Mouse (Mus musculus): ENCODE measurements around the gene Snd1. TPM values are rescaled to one million over a fixed set of nuclear protein-coding genes. Genes with fewer than 3 reads are reported as not detected.

The Snd1 gene
- polyA plus RNA-seq, 1 experiment from 2014 or later, result 39.4 TPM

- Histone ChIP-seq H3K27me3 (replicated peaks; ENCODE audit: control insufficient read depth, insufficient read depth, low read length) (no peaks in the 10 kb centered on the region), H3K4me2 (replicated peaks; ENCODE audit: low read depth) (no peak overlapping the region), H3K9me3 (ENCODE audit: control insufficient read depth) (no peaks in the 10 kb centered on the region), H3K4me1 (replicated peaks; ENCODE audit: control insufficient read depth, insufficient read depth, low read length) (no peaks in the 10 kb centered on the region), H3K9ac (ENCODE audit: low read depth, low read length) (no peak overlapping the region), H3K27ac (ENCODE audit: low read depth, low read length) (no peak overlapping the region), H3K4me3 (ENCODE audit: low read depth, low read length) (no peak overlapping the region), H3K36me3 (ENCODE audit: control insufficient read depth, insufficient read depth) (no peaks in the 10 kb centered on the region)
- ATAC-seq, result no peak
- WGBS, result 43% methylated on average over 7 of the region's 7 CpGs
- no peak for TF ChIP-seq CTCF (IDR thresholded peaks at IDR 0.05; ENCODE audit: low read depth)
These were observed 242.4 kb downstream of the Snd1 start for GRCm38 (mm10) chr6:28717203-28717844.

GRCm38 (mm10) chr6:28717845-28718237, 242.9 kb downstream of the Snd1 start:
- 47% methylated on average over 4 of the region's 4 CpGs for WGBS
- Histone ChIP-seq H3K36me3 (ENCODE audit: control insufficient read depth, insufficient read depth) (no peaks in the 10 kb centered on the region), H3K4me3 (ENCODE audit: low read depth, low read length) (no peak overlapping the region), H3K9me3 (ENCODE audit: control insufficient read depth) (no peaks in the 10 kb centered on the region), H3K27ac (ENCODE audit: low read depth, low read length) (no peak overlapping the region), H3K4me2 (replicated peaks; ENCODE audit: low read depth) (no peak overlapping the region), H3K27me3 (replicated peaks; ENCODE audit: control insufficient read depth, insufficient read depth, low read length) (no peaks in the 10 kb centered on the region), H3K9ac (ENCODE audit: low read depth, low read length) (no peak overlapping the region), H3K4me1 (replicated peaks; ENCODE audit: control insufficient read depth, insufficient read depth, low read length) (no peaks in the 10 kb centered on the region)
- no peak for TF ChIP-seq CTCF (IDR thresholded peaks at IDR 0.05; ENCODE audit: low read depth)
- ATAC-seq, result no peak

- H3K36me3 ChIP-seq (ENCODE audit: control insufficient read depth, insufficient read depth), result peaks cover 8% of the 10 kb centered on the region; the same call in 1 of the 2 replicates
- no peak for TF ChIP-seq CTCF (IDR thresholded peaks at IDR 0.05; ENCODE audit: low read depth)
- H3K4me1 ChIP-seq (replicated peaks; ENCODE audit: control insufficient read depth, insufficient read depth, low read length), result no peaks in the 10 kb centered on the region
These were observed 245.6 kb downstream of the Snd1 start for GRCm38 (mm10) chr6:28720391-28721171.

GRCm38 (mm10) chr6:28723059-28723458, 248.1 kb downstream of the Snd1 start:
- Histone ChIP-seq H3K27me3 (replicated peaks; ENCODE audit: control insufficient read depth, insufficient read depth, low read length) (no peaks in the 10 kb centered on the region), H3K36me3 (ENCODE audit: control insufficient read depth, insufficient read depth) (peaks cover 11% of the 10 kb centered on the region; the same call in 1 of the 2 replicates), H3K9me3 (ENCODE audit: control insufficient read depth) (no peaks in the 10 kb centered on the region), H3K4me2 (replicated peaks; ENCODE audit: low read depth) (no peak overlapping the region), H3K4me3 (ENCODE audit: low read depth, low read length) (no peak overlapping the region), H3K9ac (ENCODE audit: low read depth, low read length) (no peak overlapping the region), H3K4me1 (replicated peaks; ENCODE audit: control insufficient read depth, insufficient read depth, low read length) (no peaks in the 10 kb centered on the region), H3K27ac (ENCODE audit: low read depth, low read length) (no peak overlapping the region)
- WGBS, result 34% methylated on average over 2 of the region's 2 CpGs
- no peak for ATAC-seq
- no peak for TF ChIP-seq CTCF (IDR thresholded peaks at IDR 0.05; ENCODE audit: low read depth)

More at GRCm38 (mm10) chr6:28720391-28721171, 245.6 kb downstream of the Snd1 start:
- H3K4me3 ChIP-seq (ENCODE audit: low read depth, low read length), result no peak overlapping the region
- no peaks in the 10 kb centered on the region for H3K9me3 ChIP-seq (ENCODE audit: control insufficient read depth)
- 80% methylated on average over 9 of the region's 9 CpGs for WGBS
- H3K4me2 ChIP-seq (replicated peaks; ENCODE audit: low read depth), result no peak overlapping the region
- no peak for ATAC-seq
- no peak overlapping the region; the same call in 1 of the 2 replicates for H3K27ac ChIP-seq (ENCODE audit: low read depth, low read length)
- H3K9ac ChIP-seq (ENCODE audit: low read depth, low read length), result no peak overlapping the region
- no peaks in the 10 kb centered on the region for H3K27me3 ChIP-seq (replicated peaks; ENCODE audit: control insufficient read depth, insufficient read depth, low read length)

- Histone ChIP-seq H3K4me1 (replicated peaks; ENCODE audit: control insufficient read depth, insufficient read depth, low read length) (no peaks in the 10 kb centered on the region), H3K27ac (ENCODE audit: low read depth, low read length) (no peak overlapping the region), H3K9me3 (ENCODE audit: control insufficient read depth) (no peaks in the 10 kb centered on the region), H3K27me3 (replicated peaks; ENCODE audit: control insufficient read depth, insufficient read depth, low read length) (no peaks in the 10 kb centered on the region), H3K36me3 (ENCODE audit: control insufficient read depth, insufficient read depth) (peaks cover 11% of the 10 kb centered on the region; the same call in 1 of the 2 replicates), H3K4me3 (ENCODE audit: low read depth, low read length) (no peak overlapping the region), H3K9ac (ENCODE audit: low read depth, low read length) (no peak overlapping the region), H3K4me2 (replicated peaks; ENCODE audit: low read depth) (no peak overlapping the region)
- WGBS, result 82% methylated on average over 5 of the region's 5 CpGs
- no peak for TF ChIP-seq CTCF (IDR thresholded peaks at IDR 0.05; ENCODE audit: low read depth)
- ATAC-seq, result no peak
These were observed 249.8 kb downstream of the Snd1 start for GRCm38 (mm10) chr6:28724776-28725175.

GRCm38 (mm10) chr6:28729236-28729635, 254.3 kb downstream of the Snd1 start:
- TF ChIP-seq CTCF (IDR thresholded peaks at IDR 0.05; ENCODE audit: low read depth), result no peak
- Histone ChIP-seq H3K4me2 (replicated peaks; ENCODE audit: low read depth) (no peak overlapping the region), H3K9ac (ENCODE audit: low read depth, low read length) (no peak overlapping the region), H3K4me1 (replicated peaks; ENCODE audit: control insufficient read depth, insufficient read depth, low read length) (no peaks in the 10 kb centered on the region; the same call in 1 of the 2 replicates), H3K4me3 (ENCODE audit: low read depth, low read length) (no peak overlapping the region), H3K27me3 (replicated peaks; ENCODE audit: control insufficient read depth, insufficient read depth, low read length) (no peaks in the 10 kb centered on the region), H3K9me3 (ENCODE audit: control insufficient read depth) (no peaks in the 10 kb centered on the region), H3K36me3 (ENCODE audit: control insufficient read depth, insufficient read depth) (peaks cover 11% of the 10 kb centered on the region; the same call in 1 of the 2 replicates), H3K27ac (ENCODE audit: low read depth, low read length) (no peak overlapping the region)
- 45% methylated on average over 3 of the region's 3 CpGs for WGBS
- no peak for ATAC-seq
